Mouse (Mus musculus) skeletal muscle tissue, adult 2 months (tissue): ENCODE data around the gene Mmd2.

Experiments
- DNase-seq: peaks from one replicate; pipeline ENCODE4 v3.0.0-alpha.2; 2012; ENCODE audit warnings: low read depth, low spot score

Gene Mmd2

DNA sequence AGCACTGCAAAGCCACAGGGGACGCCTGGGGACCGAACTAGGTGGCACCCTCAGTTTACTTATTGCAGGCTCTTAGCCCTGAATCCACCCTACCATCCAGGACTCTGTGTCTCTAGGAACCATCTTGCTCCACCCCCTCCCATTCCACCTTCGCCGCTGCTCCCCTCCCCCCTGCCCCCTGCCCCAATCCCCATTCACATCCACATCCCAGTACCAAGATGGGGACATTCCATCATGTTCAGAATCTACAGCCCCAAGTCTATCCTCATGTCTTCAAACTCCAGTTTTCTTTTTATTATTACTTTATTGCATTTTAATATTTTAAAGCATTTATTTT lies 357 bp upstream of the Mmd2 start:
- no peak for DNase-seq

DNA sequence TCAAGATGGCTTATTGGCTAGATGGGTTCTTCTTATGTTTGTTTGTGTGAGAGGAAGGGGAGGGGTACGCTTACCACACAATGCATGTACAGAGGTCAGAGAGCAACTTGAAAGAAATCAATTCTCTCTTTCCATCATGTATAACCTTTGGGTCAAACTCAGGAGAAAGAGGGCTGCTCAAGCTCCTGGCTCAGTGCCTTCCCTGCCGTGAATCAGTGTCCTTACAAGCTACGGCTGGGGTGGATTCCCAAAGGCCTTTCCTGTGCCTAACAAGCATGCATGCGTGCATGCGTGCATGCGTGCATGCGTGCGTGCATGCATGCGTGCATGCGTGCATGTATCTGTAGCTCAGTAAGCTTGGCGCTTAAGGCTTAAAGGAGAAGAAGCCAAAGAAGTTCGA lies 3.3 kb downstream of the Mmd2 start:
- DNase-seq, result no peak

DNA sequence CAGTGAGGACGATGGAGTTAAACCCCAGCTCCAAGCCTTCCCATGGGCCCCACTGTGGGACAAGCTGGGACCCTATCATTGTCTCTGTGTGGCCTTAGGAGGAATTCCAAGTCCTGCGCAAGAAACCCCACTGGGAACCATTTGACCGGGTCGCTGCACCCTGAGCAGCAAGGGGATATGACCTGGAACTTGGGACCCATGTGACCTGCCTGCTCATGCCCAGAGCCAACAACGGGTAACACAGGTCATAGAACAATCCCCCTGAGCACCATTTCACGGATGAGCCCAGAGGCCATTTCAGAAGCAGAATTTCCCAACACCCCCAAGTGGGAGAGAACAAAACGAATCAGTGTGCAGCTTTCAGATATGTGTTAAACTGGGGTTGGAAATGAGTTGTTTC lies 4.2 kb downstream of the Mmd2 start:
- DNase-seq, result no peak

DNA sequence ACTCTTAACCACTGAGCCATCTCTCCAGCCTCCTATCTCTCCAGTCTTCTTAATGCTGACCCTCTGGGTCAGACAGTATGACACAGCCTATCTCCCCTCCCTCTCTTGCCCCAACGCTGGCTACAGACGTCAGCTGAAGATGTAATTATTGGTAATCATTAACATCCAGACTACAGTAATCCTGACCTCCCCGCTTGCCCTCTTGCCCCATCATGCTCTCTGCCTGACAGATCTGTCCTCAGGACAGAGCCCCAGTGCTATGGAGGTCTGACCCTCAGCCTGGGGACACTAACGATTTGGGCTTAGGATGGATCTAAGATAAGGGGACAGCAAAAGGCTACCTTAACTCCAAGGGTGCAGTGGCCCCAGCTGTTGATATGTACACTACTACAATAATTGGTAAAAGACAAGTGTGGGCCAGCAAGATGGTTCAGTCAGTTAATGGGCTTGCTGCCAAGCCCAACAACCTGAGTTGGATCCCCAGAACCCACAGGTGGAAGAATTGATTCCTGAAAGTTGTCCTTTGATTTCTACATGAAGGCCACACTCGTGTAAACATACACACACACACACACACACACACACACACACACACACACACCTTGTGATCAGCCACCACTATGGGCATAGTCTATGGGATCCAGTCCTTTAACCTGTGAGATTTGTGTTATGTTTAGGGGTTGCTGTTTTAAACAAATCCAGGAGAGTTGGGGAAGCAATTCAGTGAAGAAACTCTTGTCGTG lies 10.8 kb downstream of the Mmd2 start:
- DNase-seq, result no peak

DNA sequence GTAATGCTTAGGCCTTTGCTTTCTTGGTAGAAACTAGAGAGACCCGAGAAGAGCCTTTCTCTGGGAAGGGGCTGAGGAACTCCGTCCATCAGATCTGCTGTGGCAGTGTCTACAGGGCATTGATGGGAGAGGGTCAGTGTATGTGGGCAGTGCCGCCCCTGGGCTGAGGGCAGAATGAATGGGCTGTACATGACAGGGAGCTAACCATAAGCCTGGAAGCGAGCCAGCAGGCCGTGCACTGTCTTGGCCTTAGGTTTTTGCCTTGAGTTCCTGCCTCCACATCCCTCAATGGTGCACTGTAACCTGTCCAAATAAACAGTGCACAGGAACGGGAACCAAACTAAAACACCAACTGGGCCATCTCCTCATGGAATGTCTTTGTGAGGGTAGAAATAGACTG lies 11.9 kb downstream of the Mmd2 start:
- no peak for DNase-seq

DNA sequence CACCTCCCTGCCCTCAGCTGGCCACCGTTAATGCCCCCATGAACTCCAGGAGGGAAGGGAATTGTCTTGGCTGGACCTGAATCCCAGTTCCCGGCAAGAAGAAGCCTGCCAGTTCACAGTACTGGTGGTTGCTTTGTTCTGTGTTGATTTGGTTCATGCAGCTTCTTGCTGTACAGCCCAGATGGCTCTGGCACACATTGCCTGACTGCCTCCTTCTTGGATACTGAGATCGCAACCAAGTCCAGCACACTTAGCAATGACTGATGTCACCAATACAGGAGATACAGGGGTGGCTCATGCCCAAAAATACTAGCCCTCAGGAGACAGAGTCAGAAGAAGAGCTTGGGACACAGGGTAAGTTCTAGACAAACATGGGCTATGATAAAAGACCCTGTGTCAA lies 12.9 kb downstream of the Mmd2 start:
- DNase-seq, result no peak

DNA sequence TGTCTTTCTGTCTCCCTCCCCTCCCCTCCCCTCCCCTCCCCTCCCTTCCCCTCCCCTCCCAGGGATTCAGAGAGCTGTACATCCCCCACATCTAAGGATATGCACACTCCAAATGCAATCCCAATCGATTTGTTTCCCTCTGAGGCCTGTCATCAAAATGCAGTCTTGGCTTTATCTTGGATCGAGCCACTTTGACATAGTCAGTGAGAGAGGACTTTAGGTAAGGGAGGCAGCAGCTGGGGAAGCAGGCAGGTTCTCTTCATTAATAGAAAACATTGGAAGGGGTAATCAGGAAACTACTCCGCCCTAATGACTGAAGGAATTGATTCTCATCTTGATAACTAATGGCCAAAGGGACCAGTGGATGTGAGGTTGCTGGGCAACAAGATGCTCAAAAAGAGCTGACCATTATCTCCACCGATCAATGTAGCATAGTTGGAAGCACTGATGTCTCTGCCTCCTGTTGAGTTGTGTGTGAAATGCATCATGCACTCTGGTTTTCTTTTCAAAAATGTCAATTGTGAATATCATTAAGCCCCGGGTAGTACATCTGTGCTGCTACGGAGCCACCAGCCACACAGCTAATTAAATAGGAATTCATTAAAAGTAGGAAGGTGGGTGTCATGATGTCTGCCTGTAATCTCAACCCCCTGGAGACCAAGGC lies 17.5 kb downstream of the Mmd2 start:
- no peak for DNase-seq

DNA sequence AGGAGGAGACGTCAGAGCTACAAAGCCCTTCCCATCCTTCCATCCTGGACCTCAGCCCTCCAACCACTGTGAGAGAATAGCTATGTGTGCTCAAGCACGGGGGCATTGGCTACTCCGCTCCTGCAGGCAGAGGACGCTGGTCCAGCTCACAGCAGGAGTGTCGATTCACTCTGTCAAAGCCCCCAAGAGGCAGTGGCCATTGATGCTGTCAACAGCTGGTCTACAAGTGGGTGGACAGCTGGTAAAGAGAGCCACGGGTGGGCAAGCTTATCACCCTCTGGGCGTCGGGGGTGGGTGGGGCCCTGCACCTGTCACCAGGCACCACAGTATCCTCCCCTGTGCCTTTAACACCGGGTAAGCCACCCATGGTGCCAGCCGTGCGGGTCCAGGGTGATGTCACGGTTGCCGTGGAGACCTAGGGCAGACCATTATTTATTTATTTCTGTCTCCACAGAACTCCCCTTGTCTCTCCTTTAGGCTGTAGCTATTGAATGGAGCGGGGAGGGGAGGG lies 24.9 kb downstream of the Mmd2 start:
- no peak for DNase-seq

DNA sequence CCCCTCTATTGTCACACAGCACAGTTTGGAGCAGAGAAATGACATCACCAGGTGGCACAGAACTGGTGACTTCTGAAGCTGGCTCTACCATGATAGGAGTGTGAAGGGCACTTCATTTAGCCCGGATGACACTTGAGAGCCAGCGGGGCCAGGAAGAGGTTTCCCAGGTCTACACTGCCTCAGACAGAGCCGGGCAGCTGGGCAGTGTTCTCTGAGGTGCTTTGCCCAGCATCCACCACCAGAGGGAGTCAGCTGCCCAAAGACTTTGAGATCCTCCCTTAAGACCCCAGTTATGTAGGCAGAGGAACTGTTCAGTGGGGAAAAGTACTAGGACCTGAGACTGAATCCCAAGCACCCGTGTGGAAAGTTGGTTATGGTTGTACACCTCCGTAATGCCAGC lies 27.1 kb downstream of the Mmd2 start:
- DNase-seq, result no peak

DNA sequence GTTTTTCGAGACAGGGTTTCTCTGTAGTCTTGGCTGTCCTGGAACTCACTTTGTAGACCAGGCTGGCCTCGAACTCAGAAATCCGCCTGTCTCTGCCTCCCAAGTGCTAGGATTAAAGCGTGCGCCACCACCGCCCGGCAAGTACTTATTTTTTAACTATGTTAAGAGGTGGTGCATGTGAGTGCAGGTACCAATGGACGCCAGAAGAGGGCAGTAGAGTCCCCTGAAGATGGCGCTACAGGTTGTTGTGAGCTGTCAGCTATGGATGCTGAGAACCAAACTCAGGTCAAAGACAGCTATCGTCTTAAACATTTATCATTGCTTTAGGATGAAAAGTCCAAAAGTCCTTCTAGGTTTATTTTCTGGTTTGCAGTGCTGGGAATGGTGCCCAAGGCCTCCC lies 30.4 kb downstream of the Mmd2 start:
- DNase-seq, result no peak

DNA sequence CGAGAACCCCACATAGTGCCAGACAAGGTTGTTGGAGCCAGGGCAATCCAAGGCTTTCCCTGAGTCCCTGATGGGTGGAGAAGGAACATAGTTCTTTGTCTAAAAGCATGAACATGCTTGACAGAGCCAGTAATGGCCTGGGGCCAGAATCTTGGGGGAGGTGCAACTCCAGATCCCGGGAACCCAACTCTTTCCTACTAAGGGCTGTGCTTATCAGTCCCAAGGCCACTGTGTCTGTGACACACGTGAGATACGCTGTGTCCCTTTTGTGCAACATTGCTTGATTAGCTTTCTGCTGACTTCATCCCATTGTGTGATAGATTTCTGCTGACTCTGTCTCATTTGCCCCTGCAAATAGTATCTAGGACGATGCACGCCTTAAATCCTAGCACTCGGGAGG lies 31.8 kb downstream of the Mmd2 start:
- DNase-seq, result no peak

DNA sequence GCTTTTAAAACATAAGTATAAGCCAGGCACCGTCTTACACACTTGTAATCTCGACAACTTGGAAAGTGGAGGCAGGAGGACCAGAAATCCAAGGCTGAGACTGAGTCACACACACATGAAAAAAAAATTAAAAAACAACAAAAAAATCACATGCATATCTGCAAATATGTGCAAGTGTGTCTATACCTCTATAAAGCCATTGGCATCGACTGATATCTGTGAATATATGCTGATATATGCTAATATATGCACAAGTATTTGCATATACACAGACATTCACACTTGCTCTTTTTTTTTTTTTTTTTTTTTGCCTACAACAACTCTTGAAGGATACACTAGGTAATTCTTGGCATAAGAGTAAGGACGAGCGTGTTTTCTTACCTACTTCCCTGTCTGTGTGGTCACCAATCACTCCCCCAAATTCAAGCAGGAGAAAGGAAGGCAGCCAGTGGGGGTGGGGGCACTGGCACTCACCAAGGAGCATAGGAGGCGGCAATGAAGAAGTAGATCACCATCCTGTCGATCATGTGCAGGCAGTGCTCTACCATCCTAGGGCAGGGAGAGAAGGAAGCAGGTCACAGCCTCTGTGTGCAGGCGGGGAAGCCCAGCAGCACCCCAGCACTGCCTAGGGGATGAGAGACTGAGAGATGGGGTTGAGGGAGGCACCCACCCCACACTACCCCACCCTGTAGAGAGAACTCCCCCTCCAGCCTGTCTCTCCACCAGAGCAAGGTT lies 34.1 kb downstream of the Mmd2 start:
- DNase-seq, result no peak

DNA sequence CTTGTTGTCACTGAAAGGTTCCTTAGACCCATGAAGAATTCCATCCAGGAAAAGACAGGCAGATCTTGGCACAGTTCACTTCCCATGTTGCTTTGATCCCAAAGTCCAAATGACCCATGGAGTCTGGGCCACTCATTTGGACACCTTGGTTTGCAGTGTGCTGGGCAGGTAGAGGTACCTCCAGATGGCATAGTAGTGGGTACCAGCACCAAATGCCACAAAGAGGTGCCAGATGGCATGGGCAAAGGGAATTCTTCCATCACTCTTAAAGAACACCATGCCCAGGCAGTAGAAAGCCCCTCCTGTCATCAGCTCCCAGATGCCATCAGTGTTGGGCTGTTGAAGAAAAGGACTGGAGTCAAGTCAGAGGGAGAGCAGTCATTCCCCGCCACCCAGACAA lies 44.0 kb downstream of the Mmd2 start:
- DNase-seq, result no peak

DNA sequence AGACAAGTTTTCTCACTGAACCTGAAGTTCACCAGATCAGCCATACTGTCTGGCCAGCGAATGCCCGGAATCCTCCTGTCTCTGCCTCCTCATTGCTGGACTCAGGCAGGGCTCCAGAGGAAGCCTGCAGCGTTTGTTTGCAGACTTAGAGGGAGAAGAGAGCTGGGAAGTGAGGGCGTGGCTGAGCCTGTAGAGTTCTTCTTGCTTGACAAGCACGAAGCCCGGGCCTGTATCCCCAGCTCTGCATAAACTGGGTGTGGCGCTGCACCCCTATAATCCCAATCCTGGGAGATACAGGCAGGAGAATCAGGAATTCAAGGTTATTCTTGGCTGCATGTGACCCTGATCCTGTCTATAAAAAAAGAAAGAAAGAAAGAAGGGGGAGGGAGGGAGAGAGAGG lies 48.3 kb downstream of the Mmd2 start:
- DNase-seq, result no peak

DNA sequence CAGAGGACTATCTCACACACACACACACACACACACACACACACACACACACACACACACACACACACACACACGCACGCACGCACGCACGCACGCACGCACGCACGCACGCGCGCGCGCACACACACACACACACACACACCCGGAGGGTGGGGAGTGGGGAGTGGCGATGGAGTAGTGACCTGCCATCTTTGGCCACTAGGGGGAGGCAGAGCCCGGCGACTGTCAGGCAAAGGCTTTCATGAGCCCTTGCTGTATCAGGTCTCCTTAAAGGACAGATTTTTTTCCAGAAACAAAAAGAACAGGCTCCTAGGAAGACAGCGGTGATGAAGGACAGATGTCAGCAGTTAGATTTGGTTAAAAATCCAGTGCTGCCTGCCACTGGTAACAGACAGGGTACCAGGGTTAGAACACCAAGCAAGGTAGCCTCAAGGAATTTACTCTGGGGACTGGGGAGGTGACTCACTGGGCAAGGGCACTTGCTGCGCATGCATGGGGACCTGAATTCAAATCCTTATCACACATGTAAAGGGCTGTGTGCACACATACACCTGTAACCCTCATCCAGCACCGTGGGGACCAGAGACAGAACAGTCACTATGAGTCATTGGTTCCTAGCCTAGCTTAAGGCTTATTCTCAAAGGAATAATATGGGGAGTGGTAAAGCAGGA lies 51.1 kb downstream of the Mmd2 start:
- peak; percentile 69 for DNase-seq

DNA sequence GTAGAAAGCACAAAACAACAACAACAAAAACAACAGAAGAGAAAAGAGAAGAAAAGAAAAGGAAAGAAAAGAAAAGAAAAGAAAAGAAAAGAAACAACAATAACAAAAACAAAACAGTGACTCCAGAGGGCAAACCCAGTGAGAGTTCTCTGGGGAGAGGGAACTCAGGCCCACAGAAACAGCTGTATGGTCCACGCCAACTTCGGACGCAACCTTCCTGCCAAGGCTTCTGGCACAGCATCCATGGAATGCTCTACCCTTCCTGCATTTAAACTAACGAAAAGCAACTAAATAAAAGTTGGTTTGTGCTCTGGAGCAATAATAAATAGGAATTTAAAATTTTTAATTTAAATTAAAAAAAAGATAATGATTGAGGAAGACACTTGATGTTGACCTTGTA lies 51.9 kb downstream of the Mmd2 start:
- no peak for DNase-seq

DNA sequence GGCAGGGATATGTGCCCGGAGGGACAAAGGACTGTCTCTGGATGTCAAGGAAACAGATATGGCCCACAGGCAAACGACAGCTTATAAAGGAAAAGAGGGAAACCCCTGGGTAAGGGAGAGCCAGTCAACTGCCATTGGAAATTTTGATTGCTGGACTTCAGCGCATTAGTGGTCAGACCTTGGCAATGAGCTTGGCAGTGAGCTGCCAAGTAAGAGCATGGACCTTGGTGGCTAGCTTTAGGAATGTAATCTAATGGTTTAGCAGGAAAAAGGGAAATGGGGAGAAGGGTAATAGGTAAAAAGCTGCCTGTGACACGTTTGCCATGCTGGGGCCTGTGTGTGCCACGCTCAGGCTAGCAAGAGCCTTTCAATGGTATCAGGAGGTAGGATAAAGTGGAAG lies 52.7 kb downstream of the Mmd2 start:
- DNase-seq, result no peak

DNA sequence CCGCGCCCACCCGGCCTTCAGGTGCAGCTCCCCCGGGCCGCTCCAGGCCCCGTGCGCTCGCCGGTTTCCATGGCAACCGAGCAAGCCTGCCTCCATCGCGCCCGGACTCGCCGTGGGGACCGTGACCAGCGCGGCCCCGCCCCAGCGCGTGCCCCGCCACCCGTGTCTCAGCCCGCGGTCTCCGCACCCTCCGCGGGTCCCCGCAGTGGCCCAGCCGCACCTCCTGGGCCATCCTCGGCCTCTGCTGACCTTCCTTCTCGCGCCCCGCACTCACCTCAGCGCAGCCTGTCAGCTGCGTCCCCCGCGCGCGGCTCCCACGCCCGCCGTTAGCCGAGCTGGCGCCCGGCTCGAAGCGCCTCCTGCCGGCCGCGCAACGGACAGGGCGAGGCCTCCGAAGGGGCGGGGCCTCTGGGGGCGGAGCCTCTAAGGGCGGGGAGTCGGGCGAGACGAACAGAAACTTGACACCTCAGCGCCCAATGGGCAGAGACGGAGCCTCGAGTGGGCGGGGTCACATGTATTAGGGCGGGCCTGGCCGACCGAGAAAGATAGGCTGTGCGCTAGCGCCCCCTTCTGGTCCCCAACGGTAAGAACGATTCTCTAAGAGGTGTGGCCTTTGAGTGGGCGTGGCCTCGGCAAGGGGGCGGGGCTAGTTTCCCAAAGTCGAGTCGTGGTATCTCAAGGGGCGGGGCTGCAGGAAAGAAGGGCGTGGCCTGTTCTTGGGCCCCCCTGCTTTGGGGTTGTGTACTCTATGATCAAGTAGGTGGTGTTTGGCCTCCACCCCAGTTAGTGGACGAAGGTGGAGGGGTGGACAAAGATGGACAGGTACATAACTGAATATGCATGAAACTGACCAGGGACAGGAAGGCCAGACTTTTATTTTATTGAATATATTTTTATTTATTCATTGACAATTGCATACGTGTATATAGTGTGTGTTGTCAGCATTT lies 57.6 kb downstream of the Mmd2 start, which contains the start of gene Radil:
Gene Radil, minus strand, starts transcription at position 393 of the 947 bp plus-strand sequence.
- DNase-seq, result peak; percentile 98

DNA sequence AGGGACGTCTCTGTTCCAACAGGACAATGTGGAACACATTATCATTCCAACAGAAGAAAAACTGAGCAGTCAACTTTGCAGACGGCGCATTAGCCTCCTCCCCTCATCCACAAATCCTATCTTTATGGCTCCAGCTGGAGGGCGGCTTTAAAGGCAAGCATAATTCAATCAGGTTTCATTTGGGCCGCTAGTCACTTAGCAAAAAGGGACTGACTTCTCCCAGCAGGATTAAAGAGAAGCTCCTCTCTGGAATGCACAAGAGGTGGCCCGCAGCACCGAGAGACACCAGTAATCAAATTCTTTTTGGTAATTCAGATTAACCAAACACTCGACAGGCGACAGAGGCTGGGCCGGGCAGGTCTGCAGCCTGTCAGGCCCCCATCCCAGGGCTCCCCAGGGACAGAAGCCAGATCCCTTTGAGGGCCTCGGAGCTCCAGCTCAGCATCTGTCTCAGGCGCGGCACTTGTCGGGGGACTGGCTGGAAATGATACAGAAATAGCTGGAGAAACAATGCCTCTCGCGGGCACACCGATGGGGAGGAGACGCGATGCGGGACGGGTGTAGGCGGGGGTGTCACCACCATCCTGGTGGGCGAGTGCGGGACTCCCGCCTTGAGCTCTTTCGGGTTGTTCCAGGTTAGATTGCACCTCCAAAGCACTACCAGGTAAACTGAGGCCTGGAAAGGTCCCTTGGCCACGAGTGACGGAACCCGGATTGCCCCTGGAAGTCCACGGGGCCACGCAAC lies 58.5 kb downstream of the Mmd2 start:
- DNase-seq, result peak; percentile 64

DNA sequence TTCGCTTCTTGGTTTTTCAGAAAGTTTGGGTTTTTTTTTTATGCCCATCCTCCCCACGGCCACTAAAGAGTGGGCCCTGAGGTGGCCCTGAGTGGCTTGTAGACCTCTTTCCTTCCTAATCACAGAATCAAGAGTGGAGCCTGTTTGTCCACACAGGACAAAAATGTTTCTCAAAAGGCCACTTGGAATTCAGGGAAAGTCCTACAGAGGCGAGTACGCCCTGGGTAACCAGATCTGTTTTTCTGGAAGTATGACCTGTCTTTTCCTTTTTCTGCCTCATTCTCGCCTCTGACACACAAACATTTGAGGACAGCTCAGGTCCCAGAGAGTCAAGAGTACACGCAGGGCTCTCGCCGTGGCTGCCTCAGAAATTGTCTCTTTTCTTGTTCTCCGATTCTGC lies 59.2 kb downstream of the Mmd2 start:
- DNase-seq, result peak; percentile 24
